Mouse (Mus musculus) embryonic stem cell, embryonic (primary cell): ENCODE results near the gene Ccr2.
"Not testable (repeated sequence)": the region's sequence is repeated elsewhere in the genome, so short reads cannot be mapped to it uniquely, and the experiment has no call there.

Source experiments
- CTCF ChIA-PET, 4 experiments: fragments of 300-600 bp in 2 of 4; fragments of 350-600 bp in 2 of 4; sonication (Branson Sonifier 250); formaldehyde crosslinking; loops; one replicate each; lab custom pipeline; 2022; ENCODE audit warnings: inconsistent platforms in 2 of 4; lab: Charles Lee
- POLR2A ChIA-PET, 4 experiments: fragments of 300-600 bp in 2 of 4; fragments of 350-600 bp in 2 of 4; sonication (Branson Sonifier 250); formaldehyde crosslinking; loops; one replicate each; lab custom pipeline; 2022; ENCODE audit warnings: antibody characterized with exemption in 4 of 4, inconsistent platforms in 1 of 4; lab: Charles Lee

The Ccr2 gene

DNA sequence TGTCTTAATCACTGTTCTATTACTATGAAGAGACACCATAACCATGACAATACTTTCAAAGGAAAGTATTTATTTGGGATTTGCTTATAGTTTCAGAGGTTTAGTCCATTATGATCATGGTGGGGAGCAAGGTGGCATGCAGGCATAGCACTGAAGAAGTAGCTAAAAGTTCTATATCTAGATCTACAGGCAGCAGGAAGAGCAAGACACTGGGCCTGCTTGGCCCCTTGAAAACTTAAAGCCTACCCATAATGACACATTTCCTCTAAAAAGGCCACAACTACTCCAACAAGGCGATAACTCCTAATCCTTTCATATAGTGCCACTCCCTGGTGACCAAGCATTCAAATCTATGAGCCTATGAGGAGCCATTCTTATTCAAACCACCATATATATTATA, 10.2 kb downstream of the Ccr2 start:
- ChIA-PET POLR2A (no interaction called here), CTCF (no interaction called here)

DNA sequence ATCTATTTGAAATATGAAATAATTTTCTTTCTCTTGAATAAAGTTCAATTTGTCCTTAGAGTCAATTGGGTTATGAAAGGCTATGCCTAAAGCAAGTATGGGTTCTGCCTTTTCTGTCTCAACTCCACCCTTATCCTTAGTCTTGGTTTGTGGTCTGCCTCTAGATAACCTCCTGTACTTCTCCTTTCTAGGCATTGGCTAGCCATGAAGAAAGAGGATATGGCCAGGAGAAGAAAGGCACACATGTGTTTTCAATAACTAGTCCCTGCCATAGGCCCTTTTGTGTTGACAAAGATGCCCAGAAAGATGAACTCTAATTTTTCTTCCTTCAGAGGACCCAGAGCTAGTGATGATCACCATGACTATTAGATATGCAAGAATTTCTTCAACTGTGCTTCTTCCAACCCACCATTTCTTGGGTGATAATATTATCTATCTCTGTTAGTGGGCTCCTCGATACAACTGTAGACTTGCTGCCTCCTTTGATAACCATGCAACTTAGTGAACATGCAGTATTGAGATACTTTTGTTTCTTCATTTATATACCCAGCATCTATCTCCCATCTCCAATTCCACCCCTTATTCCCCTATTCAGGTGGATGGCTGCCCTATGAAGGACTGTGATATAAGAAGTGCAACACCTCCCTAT, 11.0 kb downstream of the Ccr2 start:
- CTCF ChIA-PET: no interaction called here
- POLR2A ChIA-PET: no interaction called here

DNA sequence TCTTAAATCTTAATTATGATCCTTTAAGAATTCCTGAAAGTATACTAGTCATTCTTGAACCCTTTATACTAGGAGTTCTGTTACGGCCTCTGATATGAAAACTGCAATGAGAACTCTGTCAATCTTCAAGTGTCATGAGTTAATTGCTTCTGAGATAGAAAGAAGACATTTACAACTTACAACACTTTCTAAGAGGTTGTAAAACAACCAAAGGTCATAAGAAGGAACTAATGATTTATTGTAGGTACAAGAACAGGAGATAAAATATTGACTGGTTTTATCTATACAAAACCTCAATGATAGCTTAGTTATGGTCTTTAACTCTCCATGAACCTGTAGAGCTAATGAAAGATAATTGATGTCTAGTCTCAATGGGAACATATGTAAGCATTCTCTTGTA, 12.0 kb downstream of the Ccr2 start:
- ChIA-PET POLR2A (interaction anchor here in 1 of 4 experiments (0.7 kb wide), 1 partner anchor 49 kb away, joined by 3 read pairs; no protein-coding TSS in a partner anchor), CTCF (interaction anchor here in 1 of 4 experiments (1.0 kb wide), 1 partner anchor 14 kb away, joined by 3 read pairs; no protein-coding TSS in a partner anchor)

DNA sequence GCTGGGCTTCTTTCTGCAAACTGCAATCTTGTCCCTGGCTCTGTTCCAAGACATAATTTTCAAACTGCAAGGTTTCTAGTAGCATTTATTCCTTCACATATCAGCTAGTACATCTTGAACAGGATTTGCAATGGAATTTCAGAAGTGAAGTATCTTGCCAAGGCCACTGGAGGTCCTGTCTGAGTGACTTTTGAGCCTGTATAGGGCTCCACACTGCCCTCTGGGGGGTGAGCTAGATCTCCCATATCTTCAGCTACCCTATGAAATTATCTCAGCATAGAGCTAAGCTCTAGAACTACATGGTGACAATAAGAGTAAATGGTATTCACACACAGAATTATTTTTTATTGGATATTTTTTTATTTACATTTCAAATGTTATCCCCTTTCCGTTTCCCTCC, 16.7 kb downstream of the Ccr2 start:
- POLR2A ChIA-PET: interaction anchor here in 1 of 4 experiments (0.8 kb wide), 1 partner anchor 191 kb away, joined by 4 read pairs; no protein-coding TSS in a partner anchor
- CTCF ChIA-PET: interaction anchor here in 3 of 4 experiments (0.6 to 2.1 kb wide), 11 partner anchors 10 to 192 kb away, joined by 3 to 14 read pairs (median 3); no protein-coding TSS in a partner anchor

DNA sequence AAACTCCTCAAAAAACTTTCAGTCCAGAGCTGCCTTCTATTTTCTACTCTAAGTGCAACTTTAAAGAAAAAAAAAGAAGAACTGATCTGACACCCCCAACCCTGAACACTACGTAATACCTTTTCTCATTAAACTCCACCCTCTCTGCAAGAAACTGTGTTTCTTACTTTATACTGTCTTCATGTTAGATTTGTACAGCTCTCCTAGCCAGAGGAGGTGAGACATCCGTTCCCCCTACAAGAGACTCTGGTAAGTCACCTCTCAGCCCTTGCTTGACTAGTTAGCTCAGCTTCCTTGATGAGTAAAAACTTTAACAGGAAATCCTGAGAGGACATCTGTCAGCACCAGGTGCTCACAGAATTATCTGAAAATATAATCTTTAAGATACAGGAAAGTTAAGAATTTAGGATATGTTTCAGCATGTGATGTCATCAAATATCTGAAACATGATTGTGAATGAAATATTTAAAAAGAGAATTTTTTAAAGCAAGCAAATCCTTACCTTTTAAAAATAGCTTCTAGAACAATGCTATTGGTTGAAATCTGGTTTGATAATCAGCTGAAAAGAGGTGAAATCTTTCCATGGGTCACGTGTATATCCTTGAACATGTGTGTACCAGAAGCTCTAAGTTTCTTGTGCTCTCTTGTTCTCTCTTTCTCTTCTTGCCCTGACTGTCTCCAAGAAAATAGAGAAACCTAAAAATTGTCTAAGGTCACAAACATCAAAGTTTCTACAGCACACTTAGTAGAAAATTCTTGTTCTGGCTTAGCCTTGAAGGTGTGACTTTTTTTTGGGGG, 19.8 kb downstream of the Ccr2 start, which contains the start of gene Ccr5:
Gene Ccr5 (plus strand): TSS at position 157 of the 798 bp plus-strand sequence.
- ChIA-PET CTCF (no interaction called here), POLR2A (no interaction called here)

DNA sequence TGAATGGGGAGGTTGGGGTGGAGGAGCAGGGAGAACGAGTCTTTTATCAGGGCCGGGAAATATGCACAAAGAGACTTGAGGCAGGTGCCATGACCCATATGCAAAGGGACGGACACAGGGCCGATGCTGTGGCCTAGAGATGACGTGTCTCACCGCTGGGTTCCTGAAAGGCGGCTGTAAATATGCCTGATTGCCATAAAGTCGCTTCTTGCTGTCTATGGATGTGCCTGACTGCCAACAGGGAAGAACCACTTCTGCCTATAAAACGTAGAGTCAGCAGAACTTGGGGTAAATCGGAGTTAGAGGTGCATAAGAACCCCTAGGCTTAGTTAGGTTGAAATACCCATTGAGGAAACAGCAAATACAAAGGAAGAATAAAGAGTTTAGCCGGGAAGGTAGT, 23.8 kb downstream of the Ccr2 start:
- POLR2A ChIA-PET: no interaction called here
- CTCF ChIA-PET: no interaction called here

DNA sequence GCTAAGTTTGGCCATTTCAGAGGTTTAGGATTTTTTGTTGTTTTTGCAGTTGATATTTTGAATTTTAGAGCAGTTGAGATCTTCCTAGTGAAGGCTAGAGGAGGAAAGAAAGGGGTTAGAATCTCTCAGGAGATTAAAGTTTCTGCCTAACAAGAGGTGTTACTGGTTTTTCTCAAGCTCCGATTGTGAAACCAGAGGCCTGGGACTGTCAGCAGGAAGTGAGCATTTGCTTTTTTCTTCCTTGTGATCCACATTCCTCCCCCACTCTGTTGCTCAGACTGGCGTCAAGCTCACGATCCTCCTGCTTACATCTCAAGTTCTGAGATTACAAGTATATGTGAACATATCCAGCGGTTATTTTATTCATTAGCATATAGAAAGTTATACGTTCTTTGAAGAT, 24.6 kb downstream of the Ccr2 start:
- ChIA-PET CTCF (no interaction called here), POLR2A (no interaction called here)

DNA sequence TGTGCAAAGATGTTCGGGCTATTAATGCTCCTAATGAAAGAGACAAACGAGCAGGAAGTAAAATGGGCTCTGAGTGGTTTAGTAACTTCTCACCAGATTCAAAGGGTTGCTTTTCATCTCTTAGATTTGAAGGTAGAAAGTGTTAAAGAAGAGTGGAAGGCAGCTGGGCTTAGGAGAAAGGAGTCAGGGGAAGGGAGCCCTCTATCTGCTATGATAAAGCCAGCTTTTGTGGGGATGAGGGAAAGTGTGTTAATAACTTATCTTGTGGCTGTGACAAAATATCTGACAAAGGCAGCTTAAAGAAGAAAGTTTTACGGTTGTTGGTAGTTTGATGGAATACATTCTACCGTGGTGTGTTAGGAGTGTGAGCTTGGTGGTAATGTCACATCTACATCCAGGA, 25.7 kb downstream of the Ccr2 start:
- POLR2A ChIA-PET: interaction anchor here in 1 of 4 experiments (1.4 kb wide), 1 partner anchor 145 kb away, joined by 4 read pairs; no protein-coding TSS in a partner anchor
- CTCF ChIA-PET: interaction anchor here in 2 of 4 experiments (0.8 to 3.5 kb wide), 4 partner anchors 9 to 201 kb away, joined by 3 to 14 read pairs (median 7); no protein-coding TSS in a partner anchor

DNA sequence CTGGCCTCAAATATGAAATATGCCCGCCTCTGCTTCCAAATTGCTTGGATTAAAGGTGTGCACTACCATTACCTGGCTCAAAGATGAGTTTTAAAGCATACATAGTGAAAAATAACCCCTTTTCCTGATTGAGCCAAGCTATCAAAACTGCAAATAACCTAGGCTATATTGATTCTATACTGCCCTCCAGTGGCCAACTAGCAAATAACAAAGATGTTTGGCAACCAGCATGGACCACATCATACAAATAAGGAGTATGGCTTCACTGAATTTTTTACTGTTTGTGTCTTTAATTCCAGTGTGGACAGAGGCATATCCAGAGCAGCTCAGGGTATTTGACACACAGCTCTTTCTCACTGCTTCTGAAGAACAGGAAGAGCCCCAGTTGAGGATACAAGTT, 26.6 kb downstream of the Ccr2 start:
- POLR2A ChIA-PET: interaction anchor here (0.5 to 1.4 kb wide), 4 partner anchors 42 to 201 kb away, joined by 3 to 4 read pairs (median 3); no protein-coding TSS in a partner anchor

DNA sequence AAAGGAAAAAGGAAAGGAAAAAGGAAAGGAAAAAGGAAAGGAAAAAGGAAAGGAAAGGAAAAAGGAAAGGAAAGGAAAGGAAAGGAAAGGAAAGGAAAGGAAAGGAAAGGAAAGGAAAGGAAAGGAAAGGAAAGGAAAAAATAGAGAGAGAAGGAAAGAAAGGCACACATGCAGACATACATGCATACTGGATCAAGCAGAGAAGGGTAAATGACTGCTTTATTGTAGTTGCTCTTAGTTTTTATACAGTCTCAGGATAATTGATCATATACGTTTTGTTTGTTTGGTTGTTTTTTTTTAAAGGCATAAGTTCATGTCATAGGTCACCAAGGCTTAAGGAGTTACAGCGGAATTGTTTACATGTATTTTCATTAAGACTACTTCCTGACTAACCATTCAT, 31.1 kb downstream of the Ccr2 start:
- CTCF ChIA-PET, POLR2A ChIA-PET: not testable (repeated sequence)

More for the DNA sequence above, 26.6 kb downstream of the Ccr2 start:
- CTCF ChIA-PET: interaction anchor here in 3 of 4 experiments (0.6 to 3.5 kb wide), 13 partner anchors 9 to 347 kb away, joined by 3 to 14 read pairs (median 3); no protein-coding TSS in a partner anchor

DNA sequence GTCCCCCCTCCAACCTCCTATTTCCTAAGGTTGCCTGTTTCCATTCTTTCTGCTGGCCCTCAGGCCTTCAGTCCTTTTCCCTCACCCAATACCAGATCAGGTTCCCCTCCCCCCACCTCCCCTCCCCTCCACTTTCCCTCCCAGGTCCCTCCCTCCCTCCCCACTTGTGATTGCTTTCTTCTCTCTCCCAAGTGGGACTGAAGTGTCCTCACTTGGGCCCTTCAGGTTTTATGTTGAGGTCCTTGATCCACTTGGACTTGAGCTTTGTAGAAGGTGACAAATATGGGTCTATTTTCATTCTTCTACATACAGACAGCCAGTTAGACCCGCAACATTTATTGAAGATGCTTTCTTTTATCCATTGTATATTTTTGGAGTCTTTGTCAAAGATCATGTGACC, 33.2 kb downstream of the Ccr2 start:
- POLR2A ChIA-PET, CTCF ChIA-PET: not testable (repeated sequence)

DNA sequence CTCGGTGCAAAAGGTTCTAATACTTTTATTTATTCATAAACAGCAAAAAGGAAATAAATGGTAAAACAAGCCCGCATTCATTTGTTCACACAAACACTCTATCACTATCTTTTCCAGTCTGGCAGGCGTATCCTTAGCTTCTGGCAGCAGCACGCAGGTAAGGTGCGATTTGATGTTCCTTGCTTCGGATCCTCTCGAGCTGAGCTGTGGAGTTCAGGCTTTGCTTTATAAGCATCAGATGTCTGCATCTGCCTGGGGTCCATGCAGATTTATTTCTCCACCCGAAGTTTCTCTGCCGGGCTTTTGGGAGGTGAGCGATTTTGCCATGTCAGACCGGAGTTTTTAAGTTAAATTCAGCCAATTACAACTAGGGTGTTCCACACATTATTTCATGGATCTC, 35.9 kb downstream of the Ccr2 start:
- ChIA-PET POLR2A (interaction anchor here in 1 of 4 experiments (1.4 kb wide), 1 partner anchor 9 kb away, joined by 3 read pairs; no protein-coding TSS in a partner anchor), CTCF (no interaction called here)

DNA sequence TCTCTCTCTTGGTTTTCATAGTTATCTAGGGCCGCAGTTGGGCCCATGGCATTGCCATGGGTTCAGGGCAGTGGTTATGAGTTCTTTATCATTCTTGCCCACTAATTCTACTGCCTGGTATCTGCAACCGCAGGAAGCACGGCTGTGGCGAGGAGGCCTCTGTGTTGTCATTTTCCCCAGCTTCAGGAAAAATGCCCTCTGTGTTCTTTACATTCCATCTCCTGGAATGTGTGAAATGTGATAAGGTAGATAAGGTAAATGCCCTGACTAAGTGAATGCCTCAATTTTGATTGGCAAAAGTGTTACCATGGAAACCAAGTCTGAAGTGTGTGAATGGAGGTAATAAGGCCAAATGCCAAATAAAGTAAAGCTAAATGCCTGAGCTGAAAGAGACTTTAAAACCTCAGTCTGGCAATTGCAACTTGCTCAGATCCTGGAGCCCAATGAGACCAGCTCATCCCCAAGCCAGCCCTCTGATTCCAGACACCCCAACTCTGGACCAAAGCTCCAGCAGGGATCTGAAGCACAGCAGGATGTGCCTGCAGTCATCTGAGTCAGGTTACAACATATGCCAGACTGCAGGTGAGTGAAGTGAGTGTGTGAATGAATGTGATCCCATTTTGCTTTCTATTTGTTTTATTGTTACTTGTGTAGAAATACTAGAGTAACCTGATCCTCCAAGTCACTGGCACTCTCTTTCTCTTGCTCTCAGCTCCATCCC, 36.5 kb downstream of the Ccr2 start:
- POLR2A ChIA-PET: interaction anchor here in 1 of 4 experiments (1.4 kb wide), 1 partner anchor 9 kb away, joined by 3 read pairs; no protein-coding TSS in a partner anchor
- CTCF ChIA-PET: interaction anchor here in 1 of 4 experiments (0.8 kb wide), 1 partner anchor 10 kb away, joined by 3 read pairs; no protein-coding TSS in a partner anchor

DNA sequence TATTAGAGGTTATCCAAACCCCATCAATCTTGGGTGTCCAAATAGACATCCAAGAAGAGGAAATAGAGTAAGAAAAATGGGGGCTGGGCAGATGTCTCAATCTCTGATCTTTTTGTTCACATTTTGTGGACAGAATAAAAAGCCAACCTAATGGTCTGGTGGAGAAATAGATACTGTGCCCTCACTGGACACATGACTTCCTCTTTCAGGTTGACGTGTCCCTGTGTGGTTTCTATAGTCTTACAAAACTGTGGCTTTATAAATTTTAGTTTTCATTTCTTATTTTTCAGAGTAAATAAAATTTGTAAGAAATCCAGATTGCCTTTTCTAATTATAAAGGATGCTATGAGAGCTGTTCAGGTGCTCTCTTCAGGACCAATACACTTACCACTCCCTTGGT, 41.9 kb downstream of the Ccr2 start:
- ChIA-PET CTCF (no interaction called here), POLR2A (no interaction called here)

DNA sequence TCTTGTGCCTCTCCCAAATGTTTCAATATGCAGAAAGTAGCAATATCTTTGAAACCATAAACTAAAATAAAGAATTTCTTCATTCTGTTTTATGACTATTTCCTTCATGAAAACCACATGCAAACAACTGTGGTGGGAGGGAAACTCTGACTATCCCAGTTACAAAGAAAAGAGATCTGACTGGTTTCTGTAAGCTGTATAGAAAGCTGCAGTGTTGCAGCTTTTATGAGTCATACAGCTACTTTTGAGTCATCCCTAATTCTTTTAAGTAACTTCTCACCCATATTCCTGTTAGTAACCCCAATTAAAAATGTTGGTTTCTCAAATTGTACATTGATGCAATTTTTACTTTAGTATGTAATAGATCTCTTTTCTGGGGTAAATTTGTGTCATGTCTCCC, 44.6 kb downstream of the Ccr2 start:
- CTCF ChIA-PET: no interaction called here
- POLR2A ChIA-PET: interaction anchor here in 1 of 4 experiments (1.0 kb wide), 1 partner anchor 8 kb away, joined by 3 read pairs; no protein-coding TSS in a partner anchor
